Mouse (Mus musculus): ENCODE data around the gene Pqbp1.

DNA sequence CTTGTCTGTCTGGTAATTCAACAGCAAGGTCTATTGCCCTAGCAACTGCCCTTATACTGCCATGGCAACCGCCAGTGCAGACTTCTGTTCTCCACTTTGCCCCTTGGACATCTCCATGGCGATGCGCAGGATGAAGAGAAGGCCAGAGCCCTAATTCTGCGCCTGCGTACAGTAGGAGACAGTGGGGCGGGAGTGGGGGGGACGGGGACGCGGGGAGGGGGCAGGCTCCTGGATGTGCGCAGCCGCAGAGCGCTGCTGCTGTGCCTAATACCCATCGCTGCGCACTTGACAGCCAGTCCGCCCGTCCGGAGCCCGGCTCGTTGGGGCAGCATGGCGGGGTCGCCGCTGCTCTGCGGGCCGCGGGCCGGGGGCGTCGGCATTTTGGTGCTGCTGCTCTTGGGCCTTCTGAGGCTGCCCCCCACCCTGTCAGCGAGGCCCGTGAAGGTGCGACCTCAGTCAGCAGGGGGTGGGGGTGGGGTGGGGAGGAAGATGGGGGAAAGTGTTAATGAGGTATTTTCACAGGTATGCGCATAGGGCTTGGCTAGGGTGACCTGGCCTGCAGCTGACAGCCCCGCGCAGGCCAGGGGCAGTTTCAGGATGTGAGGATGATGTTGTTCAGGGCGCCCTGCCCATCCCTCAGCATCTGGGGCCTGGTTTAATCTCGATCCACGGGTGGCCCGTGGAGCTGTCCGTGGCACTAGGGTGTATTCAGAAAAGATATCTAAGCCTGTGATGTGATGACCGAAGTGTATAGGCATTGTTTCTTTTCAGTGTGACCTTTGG, 20.7 kb upstream of the Pqbp1 start, which contains the start of gene Pcsk1n:
- TF ChIP-seq POLR2A (IDR thresholded peaks at IDR 0.05; ENCODE audit: borderline replicate concordance, extremely low read depth, low read depth, low read length) = no peak
- no peak for TF ChIP-seq CTCF (IDR thresholded peaks at IDR 0.05; ENCODE audit: insufficient read depth, low read length)
